Mouse (Mus musculus): ENCODE measurements around the gene Card11.

DNA sequence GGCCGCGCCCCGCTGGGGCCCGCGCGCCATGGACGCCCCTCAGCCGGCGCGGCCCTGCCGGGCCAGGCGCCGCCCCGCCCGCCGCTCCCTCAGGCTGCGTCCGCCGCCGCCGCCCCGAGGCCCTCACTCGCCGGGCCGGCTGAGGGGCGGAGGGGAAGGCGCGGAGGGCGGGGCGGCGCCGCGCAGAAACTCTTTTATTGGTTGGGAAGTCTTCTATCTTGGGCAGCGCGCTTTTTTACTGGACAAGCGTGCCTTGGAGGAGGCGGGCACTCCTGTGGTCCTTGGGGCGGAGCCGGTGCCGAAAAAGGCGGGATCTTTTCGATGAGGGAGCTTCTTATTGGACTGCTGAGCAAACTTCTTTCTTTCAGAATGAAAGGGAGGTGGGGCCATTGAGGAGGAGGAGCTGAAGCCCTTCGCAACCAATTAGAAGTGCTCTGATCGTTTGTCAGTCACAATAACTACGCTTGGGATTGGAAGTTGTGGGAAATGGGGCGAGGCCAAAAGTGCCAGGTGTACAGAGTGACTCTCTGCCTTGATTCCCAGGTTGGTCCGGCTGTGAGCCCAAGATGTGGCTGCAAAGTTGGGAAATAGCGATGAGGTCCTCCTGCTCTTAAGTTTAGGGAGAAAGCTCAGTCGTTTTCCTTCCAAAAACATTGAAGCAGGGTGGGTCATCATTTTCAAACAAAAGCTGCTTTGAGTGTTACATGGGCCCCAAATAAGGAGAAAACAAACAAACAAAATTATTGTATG is 169.9 kb downstream of the Card11 start, which contains the start of gene Gna12:
- no peak for TF ChIP-seq CTCF (IDR thresholded peaks at IDR 0.05; ENCODE audit: extremely low read depth, insufficient read depth, insufficient read length, insufficient replicate concordance)
- TF ChIP-seq POLR2A (IDR thresholded peaks at IDR 0.05; ENCODE audit: low read depth, low read length) = no peak
